Mouse (Mus musculus) olfactory bulb, adult 2 months (tissue): ENCODE data around the gene Ffar1.

Experiments used
- CTCF ChIP-seq: fragments of 200-500 bp; IDR thresholded peaks from 2 replicates; pipeline ENCODE4 v1.5.1; 2012; ENCODE audit warnings: low read depth, mild to moderate bottlenecking, low read length, moderate library complexity; ENCODE audit not compliant: insufficient read depth
- POLR2A ChIP-seq: fragments of 200-500 bp; IDR thresholded peaks from 2 replicates; pipeline ENCODE4 v1.6.1; 2012; ENCODE audit warnings: mild to moderate bottlenecking, low read depth, low read length, moderate library complexity; ENCODE audit not compliant: insufficient read depth

DNA sequence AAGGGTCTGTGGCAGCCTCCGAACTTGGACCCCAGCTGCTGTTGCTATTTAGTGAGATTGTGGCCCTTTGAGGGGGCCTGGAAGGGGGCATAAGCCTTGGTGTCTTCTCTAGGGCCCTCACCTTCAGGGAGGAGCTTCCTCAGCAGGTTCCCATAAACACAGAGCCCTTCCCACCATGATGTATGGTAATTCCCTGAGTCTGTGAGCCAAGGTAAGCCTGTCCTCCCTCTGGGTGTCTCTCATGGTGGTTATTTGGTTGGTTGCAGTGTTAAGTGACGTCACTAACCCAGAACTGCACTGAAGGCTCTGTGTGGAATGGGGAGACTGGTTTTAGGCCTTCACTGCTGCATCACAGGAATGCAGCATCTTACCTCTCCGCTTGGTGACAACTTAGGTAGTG lies 31.9 kb downstream of the Ffar1 start:
- TF ChIP-seq CTCF, result no peak
- no peak for TF ChIP-seq POLR2A
